Mouse (Mus musculus) kidney, postnatal 25 days (tissue): ENCODE measurements around the gene Prpf3.
A peak's percentile ranks its signal among the peaks of the same experiment; 100 is the strongest.
"Not testable (repeated sequence)": the region's sequence is repeated elsewhere in the genome, so short reads cannot be mapped to it uniquely, and the experiment has no call there.

Experiments used
- DNase-seq, 2 experiments: peaks; one replicate each; pipeline ENCODE4 v3.0.0; 2021; ENCODE audit warnings: mixed read lengths in 2 of 2

Prpf3 gene

GRCm38 (mm10) chr3:95881979-95882815 lies 26.5 kb upstream of the Prpf3 start, which contains the start of gene Ciart:
Gene Ciart (minus strand): TSS chr3:95882251.
- DNase-seq, result peak; percentile 96 to 99

GRCm38 (mm10) chr3:95879063-95879462 lies 23.4 kb upstream of the Prpf3 start:
- DNase-seq, result no peak

GRCm38 (mm10) chr3:95872048-95872447 lies 16.4 kb upstream of the Prpf3 start:
- no peak for DNase-seq

- DNase-seq, result peak; percentile 88 to 97
Observed at GRCm38 (mm10) chr3:95871392-95871867, 15.7 kb upstream of the Prpf3 start, which contains the start of gene Mrps21. Gene Mrps21 (minus strand): TSS chr3:95871519.

DNA sequence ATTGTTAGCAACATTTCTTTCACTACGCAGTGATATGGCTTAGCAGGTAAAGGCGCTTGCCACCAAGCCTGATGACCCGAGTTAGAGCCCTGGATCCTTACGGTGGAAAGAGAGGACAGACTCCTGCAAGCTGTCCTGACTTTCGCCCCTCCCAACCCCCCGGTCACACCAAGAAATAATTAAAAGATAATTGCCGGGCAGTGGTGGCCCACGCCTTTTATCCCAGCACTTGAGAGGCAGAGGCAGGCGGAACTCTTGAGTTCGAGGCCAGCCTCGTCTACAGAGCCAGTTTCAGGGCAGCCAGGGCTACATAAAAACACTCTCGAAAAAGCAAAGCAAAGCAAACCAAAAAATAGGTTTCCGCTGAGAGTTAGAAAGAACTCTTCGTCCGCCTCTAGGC lies 15.3 kb upstream of the Prpf3 start:
- DNase-seq, result peak; percentile 21 to 57

DNA sequence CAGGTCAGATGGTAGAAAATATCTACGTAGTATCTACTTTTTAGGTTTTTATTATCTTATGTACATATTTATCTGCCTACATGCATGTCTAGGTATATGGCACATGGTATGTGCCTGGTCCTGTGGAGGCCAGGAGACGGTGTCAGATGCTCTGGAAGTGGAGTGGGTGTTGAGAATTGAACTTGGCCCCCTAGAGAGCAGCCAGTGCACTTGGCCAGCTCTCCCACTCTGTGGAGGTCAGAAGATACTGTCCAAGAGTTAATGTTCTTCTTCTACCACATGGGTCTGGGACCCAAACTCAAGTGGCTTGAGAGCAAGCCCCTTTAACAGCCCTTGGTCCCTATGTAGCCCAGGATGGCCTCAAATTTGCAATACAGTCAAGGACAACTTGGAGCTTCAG lies 11.7 kb upstream of the Prpf3 start:
- peak in 1 of 2 experiments; percentile 67 for DNase-seq

GRCm38 (mm10) chr3:95866071-95866470 lies 10.4 kb upstream of the Prpf3 start:
- peak; percentile 67 to 86 for DNase-seq

- DNase-seq, result no peak
Observed at GRCm38 (mm10) chr3:95865571-95865970, 9.9 kb upstream of the Prpf3 start.

- peak; percentile 60 to 93 for DNase-seq
Observed at GRCm38 (mm10) chr3:95865050-95865449, 9.4 kb upstream of the Prpf3 start.

DNA sequence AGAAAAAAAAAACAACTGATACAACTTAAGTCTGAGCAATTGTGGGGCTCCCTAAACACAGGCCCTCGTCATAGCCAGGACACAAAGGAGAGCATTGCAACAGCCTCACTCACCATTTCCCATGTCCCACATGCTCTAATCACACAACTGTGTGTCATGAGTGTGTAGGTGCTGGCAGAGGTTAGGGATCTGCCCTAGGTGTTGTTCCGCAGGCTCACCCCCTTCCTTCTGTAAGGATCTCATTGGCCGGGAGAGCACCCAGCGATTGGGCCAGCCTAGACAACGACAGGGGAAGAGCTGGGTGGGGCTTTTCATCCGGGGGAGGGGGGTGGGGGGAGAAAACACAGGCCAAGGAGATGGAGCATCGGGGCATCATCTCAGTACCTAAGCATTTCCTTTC lies 7.9 kb upstream of the Prpf3 start:
- DNase-seq, result no peak

DNA sequence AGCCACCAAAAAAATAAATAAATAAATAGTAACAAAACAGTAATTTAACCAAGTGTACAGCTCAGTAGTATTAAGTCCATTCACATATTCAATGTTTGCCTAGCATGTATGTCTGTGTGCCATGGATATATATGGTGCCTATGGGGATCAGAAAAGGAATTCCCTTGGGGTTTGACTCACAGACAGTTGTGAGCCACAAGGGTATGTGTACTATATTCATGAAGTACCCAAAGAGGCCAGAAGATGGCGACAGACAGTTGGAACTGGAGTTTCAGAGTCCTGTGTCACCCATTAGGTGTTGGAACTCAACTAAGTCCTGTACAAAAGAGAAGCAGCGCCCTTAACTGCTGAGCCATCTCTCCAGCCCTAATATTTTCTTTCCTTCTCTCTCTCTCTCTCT lies 6.1 kb upstream of the Prpf3 start:
- DNase-seq, result peak; percentile 72 to 93

GRCm38 (mm10) chr3:95861216-95861615 lies 5.5 kb upstream of the Prpf3 start:
- no peak for DNase-seq

- DNase-seq, result no peak
Observed at GRCm38 (mm10) chr3:95860323-95860722, 4.6 kb upstream of the Prpf3 start.

DNA sequence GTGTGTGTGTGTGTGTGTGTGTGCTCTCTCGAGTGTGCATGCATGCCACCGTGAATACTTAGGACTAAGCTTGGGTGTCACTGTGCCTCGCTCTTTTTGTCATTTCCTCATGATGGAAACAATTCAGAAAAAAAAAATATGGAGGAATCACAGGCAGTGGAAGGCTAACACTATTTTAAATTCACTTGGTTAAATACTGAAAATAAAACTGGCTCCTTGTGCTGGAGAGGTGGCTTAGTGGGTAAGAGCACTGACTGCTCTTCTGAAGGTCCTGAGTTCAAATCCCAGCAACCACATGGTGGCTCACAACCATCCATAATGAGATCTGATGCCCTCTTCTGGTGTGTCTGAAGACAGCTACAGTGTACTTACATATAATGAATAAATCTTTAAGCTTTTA lies 2.6 kb upstream of the Prpf3 start:
- not testable (repeated sequence) for DNase-seq

DNA sequence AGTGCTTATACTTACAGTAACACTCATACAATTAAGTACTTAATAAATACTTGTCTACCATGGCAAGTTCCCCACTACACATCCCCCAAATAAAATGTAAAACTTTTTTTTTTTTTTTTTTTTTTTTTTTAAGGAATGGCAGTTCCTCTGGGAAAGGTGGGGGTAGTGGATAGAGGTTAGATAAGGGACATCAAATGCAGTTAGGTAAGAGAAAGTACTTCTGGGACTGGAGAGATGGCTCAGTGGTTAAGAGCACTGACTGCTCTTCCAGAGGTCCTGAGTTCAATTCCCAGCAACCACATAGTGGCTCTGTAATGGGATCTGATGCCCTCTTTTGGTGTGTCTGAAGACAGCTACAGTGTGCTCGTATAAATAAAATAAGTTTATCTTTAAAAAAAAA lies 1.4 kb upstream of the Prpf3 start:
- DNase-seq, result not testable (repeated sequence)

DNA sequence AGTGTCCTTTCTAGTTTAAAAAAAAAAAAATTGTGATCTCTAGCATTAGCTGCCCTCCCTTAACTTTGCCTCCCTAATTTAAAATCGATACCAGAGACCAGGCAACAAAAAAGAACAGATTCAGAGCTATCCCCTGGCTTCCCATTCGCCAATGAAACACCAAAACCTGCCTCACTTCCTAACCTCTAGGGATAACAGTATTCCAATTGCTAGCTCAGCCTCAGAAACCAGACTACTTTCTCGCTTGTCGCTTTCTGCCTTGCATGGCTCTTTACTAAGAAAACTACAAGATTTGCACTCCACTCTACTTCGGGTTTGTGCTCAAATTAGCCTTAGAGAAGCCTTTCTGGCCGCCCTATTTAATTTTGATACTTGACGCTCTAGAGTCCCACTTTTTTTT lies 430 bp upstream of the Prpf3 start:
- no peak for DNase-seq

DNA sequence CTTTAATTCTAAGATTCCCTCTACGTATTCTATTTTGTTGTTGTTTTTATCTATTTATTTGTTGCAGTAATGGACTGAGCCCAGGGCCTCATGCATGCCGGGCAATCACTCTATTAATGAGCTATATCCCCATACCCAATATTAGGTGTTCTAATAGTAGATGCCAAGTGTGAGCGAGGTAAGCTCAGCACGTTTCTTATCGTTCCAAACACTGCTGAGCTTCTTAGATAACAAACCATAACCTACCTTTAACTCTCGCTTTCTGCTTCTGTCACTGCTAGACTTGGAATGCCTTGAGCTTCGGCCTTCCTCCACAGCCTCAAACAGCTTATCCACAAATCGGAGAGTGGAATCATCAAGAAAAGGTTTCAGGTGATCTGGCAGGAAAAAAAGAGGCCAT lies 4.4 kb downstream of the Prpf3 start:
- no peak for DNase-seq

GRCm38 (mm10) chr3:95850611-95851010 lies 5.1 kb downstream of the Prpf3 start:
- DNase-seq, result no peak

DNA sequence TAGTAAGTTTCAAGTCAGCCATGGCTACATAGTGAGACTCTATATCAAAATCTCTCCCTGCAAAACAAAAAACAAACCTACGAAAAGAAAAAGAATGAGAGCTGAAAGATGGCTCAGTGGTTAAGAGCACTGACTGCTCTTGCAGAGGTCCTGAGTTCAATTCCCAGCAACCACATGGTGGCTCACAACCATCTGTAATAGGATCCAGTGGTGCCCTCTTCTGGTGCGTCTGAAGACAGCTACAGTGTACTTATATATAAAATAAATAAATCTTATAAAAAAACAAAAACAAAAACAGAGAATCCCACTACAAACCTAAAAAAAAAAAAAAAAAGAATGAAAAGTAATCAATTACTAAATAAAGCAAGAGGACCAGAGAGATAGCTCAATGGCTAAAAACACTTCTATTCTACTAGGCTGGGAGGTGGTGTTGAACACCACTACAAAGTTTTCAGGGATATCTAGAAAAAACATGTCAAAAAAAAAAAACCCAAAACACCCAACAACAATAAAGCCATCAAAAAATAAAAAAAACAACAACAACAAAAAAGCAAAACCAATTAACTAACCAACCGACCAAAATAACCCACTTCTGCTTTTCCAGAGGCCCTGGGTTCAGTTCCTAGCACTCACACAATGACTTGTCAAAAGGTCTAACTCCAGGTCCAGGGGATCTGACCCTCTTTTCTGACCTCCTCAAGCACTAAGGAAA lies 13.0 kb downstream of the Prpf3 start:
- no peak for DNase-seq

DNA sequence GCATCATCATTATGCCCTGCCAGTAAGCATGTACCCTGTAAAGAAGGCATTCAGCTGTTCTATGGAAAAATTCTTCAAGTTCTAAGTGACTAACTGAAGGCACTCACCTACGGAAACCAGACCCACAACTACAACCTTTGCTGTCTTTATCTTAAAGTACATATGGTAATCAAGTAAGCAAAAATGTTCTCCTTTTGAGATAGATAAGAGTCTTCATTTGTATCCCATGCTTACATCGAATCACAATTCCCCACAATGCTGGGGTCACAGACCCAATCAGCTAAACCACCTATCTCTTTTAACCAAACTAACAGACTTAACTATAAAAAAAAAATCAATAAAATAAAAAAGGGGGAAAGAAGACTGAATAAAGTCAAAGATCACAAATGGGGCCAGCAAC lies 16.4 kb downstream of the Prpf3 start:
- DNase-seq, result no peak

- no peak for DNase-seq
Observed at GRCm38 (mm10) chr3:95829053-95829452, 26.6 kb downstream of the Prpf3 start.

- DNase-seq, result no peak
Observed at GRCm38 (mm10) chr3:95826275-95826674, 29.4 kb downstream of the Prpf3 start.

GRCm38 (mm10) chr3:95820046-95821010 lies 35.4 kb downstream of the Prpf3 start:
- DNase-seq, result no peak
